Mouse (Mus musculus) liver, embryonic 11.5 days (tissue): Measurements from ENCODE around the gene Ppp3ca. TPM values are rescaled to one million over a fixed set of nuclear protein-coding genes. Genes with fewer than 3 reads are reported as not detected.

ENCODE experiments used
- ATAC-seq: fragments of 200-750 bp; cut with Nextera tagmentation; replicated peaks from 2 replicates; pipeline ENCODE4 v1.8.0; 2017; ENCODE audit warnings: moderate number of reproducible peaks, mild to moderate bottlenecking, moderate TSS enrichment, moderate library complexity; ENCODE audit not compliant: low FRiP score
- DNase-seq: peaks from one replicate; pipeline ENCODE4 v3.0.0-alpha.2; 2017; ENCODE audit warnings: low spot score
- H3K27ac ChIP-seq: fragments of 300-500 bp; sonication (generic); 2 replicates; pipeline ENCODE4 v1.5.1; 2014; ENCODE audit warnings: mild to moderate bottlenecking, low read depth, low read length, control low read depth
- H3K27me3 ChIP-seq: fragments of 300-500 bp; sonication (generic); replicated peaks from 2 replicates; pipeline ENCODE4 v1.6.1; 2014; ENCODE audit warnings: low read length, mixed read lengths; ENCODE audit not compliant: control insufficient read depth, insufficient read depth
- H3K36me3 ChIP-seq: fragments of 300-500 bp; sonication (generic); 2 replicates; pipeline ENCODE4 v1.6.1; 2014; ENCODE audit warnings: mild to moderate bottlenecking, low read length, moderate library complexity, mixed read lengths; ENCODE audit not compliant: control insufficient read depth, insufficient read depth
- H3K4me1 ChIP-seq: fragments of 300-500 bp; sonication (generic); replicated peaks from 2 replicates; pipeline ENCODE4 v1.6.1; 2014; ENCODE audit warnings: low read length, mixed read lengths; ENCODE audit not compliant: control insufficient read depth, insufficient read depth
- H3K4me2 ChIP-seq: fragments of 300-500 bp; sonication (generic); 2 replicates; pipeline ENCODE4 v1.6.1; 2014; ENCODE audit warnings: mild to moderate bottlenecking, control low read depth, moderate library complexity
- H3K4me3 ChIP-seq: fragments of 300-500 bp; sonication (generic); 2 replicates; pipeline ENCODE4 v1.5.1; 2014; ENCODE audit warnings: low read depth, low read length, control low read depth
- H3K9ac ChIP-seq: fragments of 300-500 bp; sonication (generic); 2 replicates; pipeline ENCODE4 v1.6.1; 2014; ENCODE audit warnings: low read depth, low read length, control low read depth
- H3K9me3 ChIP-seq: fragments of 300-500 bp; sonication (generic); 2 replicates; pipeline ENCODE4 v1.6.1; 2016; ENCODE audit warnings: low read length, inconsistent platforms, mixed read lengths; ENCODE audit not compliant: control insufficient read depth
- WGBS: fragments of 180-500 bp; shearing (Covaris S2); extraction: QIAGEN DNeasy Blood & Tissue Kit; methylation state at CpG from one replicate; pipeline ENCODE4 v1.1.7; 2014; 5-methylcytosine and 5-hydroxymethylcytosine counted together
- polyA plus RNA-seq: library from polyadenylated mRNA; unstranded; fragments of >200 nt; fragmentation: Nextera tagmentation; extraction: Ambion mirVana; gene quantifications from 2 replicates; pipeline ENCODE4 v1.2.1, GENCODE M21; 2014

Gene Ppp3ca
- polyA plus RNA-seq, 1 experiment from 2014 or later, result 30.7 TPM

GRCm38 (mm10) chr3:136887741-136888140 lies 217.8 kb downstream of the Ppp3ca start:
- Histone ChIP-seq H3K4me3 (no peak overlapping the region), H3K9me3 (no peaks in the 10 kb centered on the region), H3K27ac (no peak overlapping the region), H3K4me2 (no peak overlapping the region), H3K36me3 (peaks cover 3% of the 10 kb centered on the region; the same call in 1 of the 2 replicates), H3K27me3 (no peaks in the 10 kb centered on the region), H3K4me1 (no peaks in the 10 kb centered on the region), H3K9ac (no peak overlapping the region)
- ATAC-seq, result no peak
- no peak for DNase-seq
- 86% methylated on average over 9 of the region's 9 CpGs for WGBS

GRCm38 (mm10) chr3:136892140-136892539 lies 222.2 kb downstream of the Ppp3ca start:
- H3K27ac ChIP-seq, result no peak overlapping the region
- no peak overlapping the region for H3K4me3 ChIP-seq
- H3K9me3 ChIP-seq, result no peaks in the 10 kb centered on the region
- H3K4me2 ChIP-seq, result no peak overlapping the region
- H3K9ac ChIP-seq, result no peak overlapping the region
- no peaks in the 10 kb centered on the region for H3K27me3 ChIP-seq
- ATAC-seq (no peak), DNase-seq (no peak)
- peaks cover 3% of the 10 kb centered on the region; the same call in 1 of the 2 replicates for H3K36me3 ChIP-seq
- H3K4me1 ChIP-seq, result no peaks in the 10 kb centered on the region
- 81% methylated on average over 3 of the region's 3 CpGs for WGBS

DNA sequence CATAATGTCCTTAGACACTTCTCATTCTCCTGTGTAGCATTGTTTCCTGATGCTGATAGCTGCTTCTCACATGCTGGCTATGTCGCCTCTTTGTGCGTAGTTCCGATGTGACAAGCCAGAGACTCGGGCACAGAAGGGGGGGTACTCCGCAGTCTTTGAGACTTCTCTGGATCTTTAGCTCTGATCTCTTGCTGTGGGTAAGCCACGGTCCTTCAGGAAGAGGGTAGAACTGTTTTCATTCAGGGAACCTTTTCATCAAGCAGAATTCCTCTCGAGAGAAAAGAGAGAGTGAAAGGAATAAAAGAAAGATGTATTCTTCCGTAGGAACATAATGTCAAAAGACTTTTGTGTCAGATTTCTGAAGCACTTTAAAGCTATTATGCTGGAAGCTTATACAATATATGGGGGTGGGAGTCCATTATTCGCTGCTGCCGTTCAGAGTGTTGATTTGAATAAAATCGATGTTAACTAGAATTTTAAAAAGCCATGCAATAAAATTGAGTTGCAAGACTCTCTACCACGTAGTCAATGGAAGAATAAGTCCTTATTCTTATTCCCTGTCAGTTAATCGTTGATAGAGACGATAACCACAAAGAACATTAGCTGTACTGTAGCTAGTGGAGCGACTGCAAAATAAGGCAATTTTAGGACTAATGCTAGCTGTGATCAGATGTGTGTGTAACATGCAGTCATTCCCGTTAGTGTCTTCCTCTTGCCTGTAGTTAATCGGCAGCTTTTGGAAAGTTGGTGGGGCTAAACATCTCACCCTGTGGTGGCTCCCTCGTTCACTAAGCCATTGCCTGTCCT lies 223.9 kb downstream of the Ppp3ca start:
- Histone ChIP-seq H3K4me2 (no peak overlapping the region), H3K9ac (no peak overlapping the region), H3K27me3 (no peaks in the 10 kb centered on the region), H3K4me3 (no peak overlapping the region), H3K4me1 (no peaks in the 10 kb centered on the region), H3K27ac (no peak overlapping the region), H3K36me3 (peaks cover 3% of the 10 kb centered on the region; the same call in 1 of the 2 replicates), H3K9me3 (no peaks in the 10 kb centered on the region)
- 89% methylated on average over 18 of the region's 18 CpGs for WGBS
- no peak for DNase-seq
- no peak for ATAC-seq

- no peak overlapping the region for H3K9ac ChIP-seq
- ATAC-seq, result no peak
- H3K4me3 ChIP-seq, result no peak overlapping the region
Measured at GRCm38 (mm10) chr3:136895498-136895897, 225.6 kb downstream of the Ppp3ca start.

DNA sequence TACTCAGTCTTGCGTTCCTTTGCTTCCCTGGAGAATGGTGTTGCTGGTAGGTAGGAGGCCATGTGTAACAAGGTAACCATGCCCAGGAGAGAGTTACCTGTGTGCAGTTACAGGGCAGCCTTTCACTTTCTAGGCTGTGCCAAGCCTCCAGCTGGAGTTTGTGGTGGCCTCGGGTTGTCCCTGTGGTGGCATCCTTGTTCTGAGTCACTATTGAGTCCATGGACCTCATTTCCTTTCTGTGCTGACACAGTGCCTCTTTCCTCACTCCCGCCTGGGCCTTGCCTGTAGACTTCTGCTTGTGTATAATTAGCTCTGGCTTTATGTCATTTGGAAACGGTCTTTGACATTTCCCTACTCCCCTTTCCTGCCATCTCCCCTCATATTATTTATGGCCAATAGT lies 226.4 kb downstream of the Ppp3ca start:
- no peak overlapping the region for H3K27ac ChIP-seq
- 84% methylated on average over 4 of the region's 4 CpGs for WGBS
- no peaks in the 10 kb centered on the region for H3K27me3 ChIP-seq
- H3K9ac ChIP-seq, result no peak overlapping the region
- H3K36me3 ChIP-seq, result peaks cover 3% of the 10 kb centered on the region; the same call in 1 of the 2 replicates
- ATAC-seq, result no peak
- no peak for DNase-seq
- no peak overlapping the region for H3K4me2 ChIP-seq
- H3K4me1 ChIP-seq, result no peaks in the 10 kb centered on the region
- no peak overlapping the region for H3K4me3 ChIP-seq
- H3K9me3 ChIP-seq, result no peaks in the 10 kb centered on the region

More at GRCm38 (mm10) chr3:136895498-136895897, 225.6 kb downstream of the Ppp3ca start:
- H3K36me3 ChIP-seq, result peaks cover 3% of the 10 kb centered on the region; the same call in 1 of the 2 replicates
- H3K4me2 ChIP-seq, result no peak overlapping the region
- no peaks in the 10 kb centered on the region for H3K27me3 ChIP-seq
- H3K9me3 ChIP-seq, result no peaks in the 10 kb centered on the region
- no peak overlapping the region for H3K27ac ChIP-seq
- DNase-seq, result no peak
- H3K4me1 ChIP-seq, result no peaks in the 10 kb centered on the region

GRCm38 (mm10) chr3:136899744-136900143 lies 229.8 kb downstream of the Ppp3ca start:
- ATAC-seq, result no peak
- H3K27me3 ChIP-seq, result no peaks in the 10 kb centered on the region
- H3K4me1 ChIP-seq, result no peaks in the 10 kb centered on the region
- H3K36me3 ChIP-seq, result no peaks in the 10 kb centered on the region
- H3K27ac ChIP-seq, result no peak overlapping the region
- 88% methylated on average over 2 of the region's 2 CpGs for WGBS
- H3K9me3 ChIP-seq, result no peaks in the 10 kb centered on the region
- DNase-seq, result no peak
- no peak overlapping the region for H3K4me3 ChIP-seq
- no peak overlapping the region for H3K4me2 ChIP-seq
- H3K9ac ChIP-seq, result no peak overlapping the region

DNA sequence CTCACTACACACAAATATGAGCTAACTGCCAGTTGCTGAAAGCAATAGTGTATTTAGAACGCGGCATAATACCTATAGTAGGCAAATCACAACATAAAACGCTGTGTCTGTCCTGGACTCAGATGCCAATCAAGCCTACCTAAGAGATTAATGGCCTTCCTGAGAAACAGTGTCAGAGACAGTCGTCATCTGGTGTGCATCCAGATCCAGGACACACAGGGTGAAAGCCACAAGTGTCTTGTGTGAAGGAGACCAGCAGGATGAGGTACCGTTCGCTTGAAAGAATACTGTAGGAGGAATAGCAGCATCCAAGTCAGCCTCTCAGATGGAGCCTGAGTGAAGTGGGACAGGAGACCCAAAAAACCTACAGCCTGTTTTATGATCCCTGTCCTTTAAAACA lies 231.1 kb downstream of the Ppp3ca start:
- H3K36me3 ChIP-seq, result no peaks in the 10 kb centered on the region
- no peak for ATAC-seq
- no peaks in the 10 kb centered on the region for H3K9me3 ChIP-seq
- no peak overlapping the region for H3K4me3 ChIP-seq
- 88% methylated on average over 6 of the region's 6 CpGs for WGBS
- H3K4me1 ChIP-seq, result no peaks in the 10 kb centered on the region
- H3K9ac ChIP-seq, result no peak overlapping the region
- H3K27ac ChIP-seq, result no peak overlapping the region
- no peak for DNase-seq
- H3K4me2 ChIP-seq, result no peak overlapping the region
- H3K27me3 ChIP-seq, result no peaks in the 10 kb centered on the region

DNA sequence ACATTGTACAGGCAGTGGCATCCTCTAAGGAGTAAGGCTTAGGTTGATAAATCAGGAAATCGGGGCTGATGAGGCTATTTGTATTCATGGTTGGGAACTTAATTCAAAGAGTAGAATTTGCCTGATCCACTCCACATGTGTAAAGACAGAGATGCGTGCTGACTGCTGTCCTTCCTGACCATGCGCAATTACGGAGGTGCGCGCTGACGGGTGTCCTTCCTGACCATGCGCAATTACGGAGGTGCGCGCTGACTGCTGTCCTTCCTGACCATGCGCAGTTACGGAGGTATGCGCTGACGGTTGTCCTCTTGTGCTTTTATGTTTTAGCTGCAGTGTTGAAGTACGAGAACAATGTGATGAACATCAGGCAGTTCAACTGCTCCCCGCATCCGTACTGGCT lies 232.9 kb downstream of the Ppp3ca start:
- no peak overlapping the region for H3K4me2 ChIP-seq
- H3K9me3 ChIP-seq, result no peaks in the 10 kb centered on the region
- no peak for ATAC-seq
- H3K4me3 ChIP-seq, result no peak overlapping the region
- H3K9ac ChIP-seq, result no peak overlapping the region
- no peak for DNase-seq
- no peaks in the 10 kb centered on the region for H3K27me3 ChIP-seq
- H3K36me3 ChIP-seq, result no peaks in the 10 kb centered on the region
- H3K4me1 ChIP-seq, result no peaks in the 10 kb centered on the region
- WGBS, result 96% methylated on average over 18 of the region's 18 CpGs
- H3K27ac ChIP-seq, result no peak overlapping the region

DNA sequence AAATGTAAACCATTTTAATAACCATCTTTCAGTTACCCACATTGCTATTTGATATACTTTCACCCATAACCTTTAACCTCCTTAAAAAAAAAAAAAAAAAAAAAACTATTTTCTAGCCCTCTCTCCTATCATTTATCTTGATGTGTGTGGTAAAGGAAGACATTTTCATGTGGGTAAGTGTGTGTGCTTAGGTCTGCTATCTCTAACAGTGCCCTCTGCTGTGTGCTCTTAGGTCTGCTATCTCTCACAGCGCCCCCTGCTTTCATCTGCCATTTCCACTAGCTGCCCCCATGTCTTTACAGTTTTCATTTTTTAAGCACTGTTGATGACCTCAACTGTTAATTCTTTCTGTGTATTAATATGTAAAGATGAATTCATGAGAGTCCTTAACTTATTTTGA lies 235.7 kb downstream of the Ppp3ca start:
- Histone ChIP-seq H3K4me3 (no peak overlapping the region), H3K27ac (no peak overlapping the region), H3K9ac (no peak overlapping the region), H3K4me2 (no peak overlapping the region), H3K4me1 (no peaks in the 10 kb centered on the region), H3K27me3 (no peaks in the 10 kb centered on the region), H3K9me3 (no peaks in the 10 kb centered on the region), H3K36me3 (no peaks in the 10 kb centered on the region)
- WGBS, result 57% methylated on average over 1 of the region's 1 CpGs
- ATAC-seq (0 out of 2 replicates have a peak, but pooled peaks have one; percentile 49), DNase-seq (no peak)
